Mouse (Mus musculus) embryonic fibroblast, embryonic 13.5 days (primary cell): ENCODE measurements around the gene Prss40.
"Not testable (repeated sequence)": the region's sequence is repeated elsewhere in the genome, so short reads cannot be mapped to it uniquely, and the experiment has no call there.

Experiments
- CTCF ChIP-seq: IDR thresholded peaks from 2 replicates; pipeline ENCODE4 v1.5.1; 2011; ENCODE audit warnings: mild to moderate bottlenecking, control low read depth, low read length, moderate library complexity, borderline replicate concordance; ENCODE audit not compliant: insufficient read depth
- POLR2A ChIP-seq: IDR thresholded peaks from 2 replicates; pipeline ENCODE4 v1.6.1; 2011; ENCODE audit warnings: low read depth, mild to moderate bottlenecking, control low read depth, low read length, moderate library complexity

DNA sequence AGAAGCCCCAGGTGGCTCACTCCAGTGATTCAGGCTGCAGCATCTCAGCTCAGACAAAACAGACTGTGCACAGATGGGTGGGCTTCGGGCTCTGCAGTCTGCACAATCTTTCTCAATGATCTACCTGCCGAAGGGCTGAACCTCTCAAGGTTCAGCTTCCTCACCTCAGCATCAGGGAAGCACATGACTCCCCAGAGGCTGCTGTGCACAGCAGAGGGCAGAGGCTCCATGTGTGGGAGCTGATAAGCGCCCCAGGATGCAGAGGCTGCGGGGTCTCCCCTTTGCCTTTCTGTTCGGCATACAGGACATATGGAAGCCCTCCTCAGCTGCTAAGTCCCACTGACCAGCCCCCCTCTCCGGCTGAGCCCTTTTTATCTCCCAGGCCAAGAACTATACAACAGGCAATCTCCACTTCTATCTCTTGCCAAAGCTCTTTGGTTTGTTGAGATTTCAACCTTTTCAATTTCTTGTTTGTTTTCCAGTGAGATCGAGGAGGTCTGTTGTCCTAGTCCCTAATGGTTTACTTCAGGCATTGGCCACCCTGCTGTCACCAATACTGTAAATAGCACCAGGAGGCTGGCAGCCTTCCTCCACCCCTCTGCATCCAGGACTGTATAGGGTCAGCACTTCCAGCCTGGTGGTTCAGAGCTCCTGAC lies 25.6 kb downstream of the Prss40 start, which contains the start of gene Cfc1:
- not testable (repeated sequence) for TF ChIP-seq CTCF, POLR2A
